Mouse (Mus musculus) lung, embryonic 16.5 days (tissue): ENCODE data around the gene Crtac1. TPM values are rescaled to one million over a fixed set of nuclear protein-coding genes. Genes with fewer than 3 reads are reported as not detected.

Source experiments
- ATAC-seq: fragments of 200-750 bp; cut with Nextera tagmentation; 2 replicates; pipeline ENCODE4 v1.8.0; 2017; ENCODE audit warnings: low read depth, mild to moderate bottlenecking, moderate library complexity
- H3K27ac ChIP-seq: fragments of 300-500 bp; sonication (generic); 2 replicates; pipeline ENCODE4 v1.5.1; 2014; ENCODE audit warnings: mild to moderate bottlenecking, control low read depth, low read length
- H3K27me3 ChIP-seq: fragments of 300-500 bp; sonication (generic); 2 replicates; pipeline ENCODE4 v1.6.1; 2014; ENCODE audit warnings: low read depth, low read length, mixed read lengths; ENCODE audit not compliant: control insufficient read depth, insufficient read depth
- H3K36me3 ChIP-seq: fragments of 300-500 bp; sonication (generic); 2 replicates; pipeline ENCODE4 v1.6.1; 2014; ENCODE audit warnings: low read length; ENCODE audit not compliant: control insufficient read depth, insufficient read depth
- H3K4me1 ChIP-seq: fragments of 300-500 bp; sonication (generic); replicated peaks from 2 replicates; pipeline ENCODE4 v1.6.1; 2014; ENCODE audit warnings: low read length, mixed read lengths; ENCODE audit not compliant: control insufficient read depth, insufficient read depth
- H3K4me2 ChIP-seq: fragments of 300-500 bp; sonication (generic); 2 replicates; pipeline ENCODE4 v1.6.1; 2014; ENCODE audit warnings: low read depth, low read length, control low read depth
- H3K4me3 ChIP-seq: fragments of 300-500 bp; sonication (generic); 2 replicates; pipeline ENCODE4 v1.5.1; 2014; ENCODE audit warnings: mild to moderate bottlenecking, low read length, control low read depth
- H3K9ac ChIP-seq: fragments of 300-500 bp; sonication (generic); 2 replicates; pipeline ENCODE4 v1.6.1; 2014; ENCODE audit warnings: low read length, control low read depth
- H3K9me3 ChIP-seq: fragments of 300-500 bp; sonication (generic); 2 replicates; pipeline ENCODE4 v1.6.1; 2016; ENCODE audit warnings: low read length; ENCODE audit not compliant: control insufficient read depth
- WGBS: fragments of 180-500 bp; shearing (Covaris S2); extraction: QIAGEN DNeasy Blood & Tissue Kit; methylation state at CpG from one replicate; pipeline ENCODE4 v1.1.7; 2014; 5-methylcytosine and 5-hydroxymethylcytosine counted together
- polyA plus RNA-seq: library from polyadenylated mRNA; unstranded; fragments of >200 nt; fragmentation: Nextera tagmentation; extraction: Ambion mirVana; gene quantifications from 2 replicates; pipeline ENCODE4 v1.2.1, GENCODE M21; 2015

Crtac1 gene
- polyA plus RNA-seq, 1 experiment from 2014 or later = 1.0 TPM

GRCm38 (mm10) chr19:42249976-42250914, 181.3 kb downstream of the Crtac1 start:
- H3K27ac ChIP-seq = no peak overlapping the region
- 60% methylated on average over 11 of the region's 11 CpGs for WGBS
- no peaks in the 10 kb centered on the region for H3K36me3 ChIP-seq
- H3K4me2 ChIP-seq = no peak overlapping the region
- no peak for ATAC-seq
- H3K4me3 ChIP-seq = no peak overlapping the region
- no peak overlapping the region for H3K9ac ChIP-seq
- H3K9me3 ChIP-seq = no peaks in the 10 kb centered on the region
- no peaks in the 10 kb centered on the region; the same call in 1 of the 2 replicates for H3K4me1 ChIP-seq
- peaks cover 9% of the 10 kb centered on the region for H3K27me3 ChIP-seq

GRCm38 (mm10) chr19:42247519-42247918, 184.1 kb downstream of the Crtac1 start, which contains the start of gene Golga7b:
Gene Golga7b, plus strand, starts transcription at chr19:42247574.
- no peak within 1 kb of the TSS for H3K4me2 ChIP-seq
- no peaks in the 10 kb centered on the region for H3K9me3 ChIP-seq
- WGBS = 62% methylated on average over 3 of the region's 3 CpGs
- no peaks in the 10 kb centered on the region for H3K4me1 ChIP-seq
- no peak within 1 kb of the TSS for H3K27ac ChIP-seq
- no peaks in the 10 kb centered on the region for H3K36me3 ChIP-seq
- no peak within 1 kb of the TSS for H3K9ac ChIP-seq
- no peak within 1 kb of the TSS for H3K4me3 ChIP-seq
- H3K27me3 ChIP-seq = no peaks in the 10 kb centered on the region
- ATAC-seq = no peak

GRCm38 (mm10) chr19:42246626-42247025, 185.0 kb downstream of the Crtac1 start:
- ATAC-seq = no peak

GRCm38 (mm10) chr19:42243401-42243800, 188.2 kb downstream of the Crtac1 start:
- Histone ChIP-seq H3K4me1 (no peaks in the 10 kb centered on the region), H3K27me3 (no peaks in the 10 kb centered on the region), H3K36me3 (no peaks in the 10 kb centered on the region), H3K4me3 (no peak overlapping the region), H3K9me3 (no peaks in the 10 kb centered on the region), H3K27ac (no peak overlapping the region), H3K4me2 (no peak overlapping the region), H3K9ac (no peak overlapping the region)
- 40% methylated on average over 3 of the region's 3 CpGs for WGBS
- ATAC-seq = no peak

More at GRCm38 (mm10) chr19:42246626-42247025, 185.0 kb downstream of the Crtac1 start:
- no peaks in the 10 kb centered on the region for H3K4me1 ChIP-seq
- H3K36me3 ChIP-seq = no peaks in the 10 kb centered on the region
- H3K4me2 ChIP-seq = no peak overlapping the region
- no peak overlapping the region for H3K9ac ChIP-seq
- 39% methylated on average over 5 of the region's 5 CpGs for WGBS
- H3K9me3 ChIP-seq = no peaks in the 10 kb centered on the region
- no peak overlapping the region for H3K4me3 ChIP-seq
- no peaks in the 10 kb centered on the region for H3K27me3 ChIP-seq
- H3K27ac ChIP-seq = no peak overlapping the region

GRCm38 (mm10) chr19:42240881-42241280, 190.7 kb downstream of the Crtac1 start:
- no peak for ATAC-seq
- Histone ChIP-seq H3K4me2 (no peak overlapping the region), H3K9me3 (no peaks in the 10 kb centered on the region), H3K27me3 (no peaks in the 10 kb centered on the region), H3K4me3 (no peak overlapping the region), H3K27ac (no peak overlapping the region), H3K9ac (no peak overlapping the region), H3K36me3 (no peaks in the 10 kb centered on the region), H3K4me1 (no peaks in the 10 kb centered on the region)
- 44% methylated on average over 8 of the region's 8 CpGs for WGBS

GRCm38 (mm10) chr19:42238341-42238715, 193.3 kb downstream of the Crtac1 start:
- no peak overlapping the region for H3K9ac ChIP-seq
- H3K4me3 ChIP-seq = no peak overlapping the region
- H3K9me3 ChIP-seq = no peaks in the 10 kb centered on the region

GRCm38 (mm10) chr19:42237602-42238340, 193.8 kb downstream of the Crtac1 start:
- Histone ChIP-seq H3K9me3 (no peaks in the 10 kb centered on the region), H3K4me3 (no peak overlapping the region), H3K27me3 (no peaks in the 10 kb centered on the region), H3K4me1 (no peaks in the 10 kb centered on the region), H3K36me3 (no peaks in the 10 kb centered on the region), H3K4me2 (no peak overlapping the region), H3K9ac (no peak overlapping the region), H3K27ac (no peak overlapping the region)
- no peak for ATAC-seq
- WGBS = 31% methylated on average over 4 of the region's 4 CpGs

More at GRCm38 (mm10) chr19:42238341-42238715, 193.3 kb downstream of the Crtac1 start:
- 68% methylated on average over 7 of the region's 7 CpGs for WGBS
- H3K4me1 ChIP-seq = no peaks in the 10 kb centered on the region
- no peak overlapping the region for H3K4me2 ChIP-seq
- no peak for ATAC-seq
- no peaks in the 10 kb centered on the region for H3K27me3 ChIP-seq
- H3K27ac ChIP-seq = no peak overlapping the region
- H3K36me3 ChIP-seq = no peaks in the 10 kb centered on the region
